Mouse (Mus musculus) left cerebral cortex, postnatal 4 days (tissue): Measurements from ENCODE around the gene Psen2. TPM values are rescaled to one million over a fixed set of nuclear protein-coding genes. Genes with fewer than 3 reads are reported as not detected.

ENCODE experiments used
- DNase-seq: peaks from one replicate; pipeline ENCODE4 v3.0.0-alpha.2; 2022
- intact Hi-C: fragments of 180-260 bp; cut with DNase I; formaldehyde crosslinking; loops from one replicate; pipeline ENCODE4 v1.15.1; 2025
- total RNA-seq, 2 experiments: library from RNA; stranded (reverse); gene quantifications; 2 replicates each; pipeline ENCODE4 v1.2.3; 2021

Gene Psen2
- total RNA-seq, 2 experiments from 2014 or later = 17.4 to 21.1 TPM

- intact Hi-C loops = no loop called here
These were observed 81.8 kb downstream of the Psen2 start for GRCm38 (mm10) chr1:180181304-180181965.

GRCm38 (mm10) chr1:180179840-180180239, 83.4 kb downstream of the Psen2 start:
- intact Hi-C loops = loop anchor here (10.0 kb wide), 1 partner anchor 585 kb away; no protein-coding TSS in a partner anchor
- no peak for DNase-seq

More at GRCm38 (mm10) chr1:180181304-180181965, 81.8 kb downstream of the Psen2 start:
- no peak for DNase-seq

GRCm38 (mm10) chr1:180179100-180179499, 84.1 kb downstream of the Psen2 start:
- DNase-seq = no peak
- intact Hi-C loops = loop anchor here (10.0 kb wide), 1 partner anchor 586 kb away; no protein-coding TSS in a partner anchor

- intact Hi-C loops = loop anchor here (10.0 kb wide), 1 partner anchor 586 kb away; no protein-coding TSS in a partner anchor
- no peak for DNase-seq
These were observed 84.9 kb downstream of the Psen2 start for GRCm38 (mm10) chr1:180178340-180178739.

Other genes starting within 250 kb of the Psen2 start
- 1 to 10 TPM; 6.1 to 7.1 TPM for gene Coq8a, start 63.8 kb downstream of the Psen2 start, total RNA-seq
- 10 to 100 TPM; 12.1 to 12.3 TPM for gene Itpkb, start 67.0 kb upstream of the Psen2 start, total RNA-seq
- gene Stum, start 220.1 kb upstream of the Psen2 start, total RNA-seq = 10 to 100 TPM; 86.3 to 98.1 TPM